Mouse (Mus musculus): Measurements from ENCODE around the gene Il4ra. TPM values are rescaled to one million over a fixed set of nuclear protein-coding genes. Genes with fewer than 3 reads are reported as not detected.

Gene Il4ra
- polyA plus RNA-seq, 1 experiment from 2014 or later = 8.2 TPM

- no peak for ATAC-seq (replicated peaks; ENCODE audit: low FRiP score, low TSS enrichment, low read depth)
- 83% methylated on average over 9 of the region's 9 CpGs for WGBS
- H3K4me3 ChIP-seq (ENCODE audit: low read depth, low read length) = no peak overlapping the region
Observed at GRCm38 (mm10) chr7:125554456-125555114, 2.7 kb downstream of the Il4ra start.

GRCm38 (mm10) chr7:125555351-125555872 lies 3.5 kb downstream of the Il4ra start:
- Histone ChIP-seq H3K4me2 (ENCODE audit: low read length) (no peak overlapping the region), H3K4me3 (ENCODE audit: low read depth, low read length) (no peak overlapping the region), H3K9ac (ENCODE audit: low read length) (no peak overlapping the region), H3K27me3 (replicated peaks; ENCODE audit: control insufficient read depth, insufficient read depth, low read length) (no peaks in the 10 kb centered on the region), H3K4me1 (replicated peaks; ENCODE audit: control insufficient read depth, insufficient read depth, low read length) (peaks cover 17% of the 10 kb centered on the region; the same call in 1 of the 2 replicates), H3K27ac (ENCODE audit: low read depth) (no peak overlapping the region), H3K9me3 (ENCODE audit: control insufficient read depth, low read length) (no peaks in the 10 kb centered on the region), H3K36me3 (ENCODE audit: control insufficient read depth, insufficient read depth, low read length) (no peaks in the 10 kb centered on the region)
- no peak for DNase-seq (ENCODE audit: low spot score)
- no peak for ATAC-seq (replicated peaks; ENCODE audit: low FRiP score, low TSS enrichment, low read depth)
- 80% methylated on average over 7 of the region's 7 CpGs for WGBS

More at GRCm38 (mm10) chr7:125554456-125555114, 2.7 kb downstream of the Il4ra start:
- H3K27me3 ChIP-seq (replicated peaks; ENCODE audit: control insufficient read depth, insufficient read depth, low read length) = no peaks in the 10 kb centered on the region
- no peaks in the 10 kb centered on the region for H3K36me3 ChIP-seq (ENCODE audit: control insufficient read depth, insufficient read depth, low read length)
- H3K9ac ChIP-seq (ENCODE audit: low read length) = no peak overlapping the region
- H3K27ac ChIP-seq (ENCODE audit: low read depth) = no peak overlapping the region
- H3K4me1 ChIP-seq (replicated peaks; ENCODE audit: control insufficient read depth, insufficient read depth, low read length) = peaks cover 15% of the 10 kb centered on the region; the same call in 1 of the 2 replicates
- no peaks in the 10 kb centered on the region for H3K9me3 ChIP-seq (ENCODE audit: control insufficient read depth, low read length)
- DNase-seq (ENCODE audit: low spot score) = no peak
- no peak overlapping the region for H3K4me2 ChIP-seq (ENCODE audit: low read length)

GRCm38 (mm10) chr7:125556096-125556495 lies 4.2 kb downstream of the Il4ra start:
- peaks cover 24% of the 10 kb centered on the region for H3K4me1 ChIP-seq (replicated peaks; ENCODE audit: control insufficient read depth, insufficient read depth, low read length)
- no peak overlapping the region for H3K27ac ChIP-seq (ENCODE audit: low read depth)
- DNase-seq (ENCODE audit: low spot score) = no peak
- H3K9ac ChIP-seq (ENCODE audit: low read length) = no peak overlapping the region
- no peaks in the 10 kb centered on the region for H3K9me3 ChIP-seq (ENCODE audit: control insufficient read depth, low read length)
- H3K36me3 ChIP-seq (ENCODE audit: control insufficient read depth, insufficient read depth, low read length) = no peaks in the 10 kb centered on the region
- no peaks in the 10 kb centered on the region for H3K27me3 ChIP-seq (replicated peaks; ENCODE audit: control insufficient read depth, insufficient read depth, low read length)
- no peak overlapping the region for H3K4me2 ChIP-seq (ENCODE audit: low read length)
- ATAC-seq (replicated peaks; ENCODE audit: low FRiP score, low TSS enrichment, low read depth) = no peak
- WGBS = 60% methylated on average over 4 of the region's 4 CpGs
- no peak overlapping the region for H3K4me3 ChIP-seq (ENCODE audit: low read depth, low read length)

- no peak overlapping the region for H3K4me3 ChIP-seq (ENCODE audit: low read depth, low read length)
- DNase-seq (ENCODE audit: low spot score) (no peak), ATAC-seq (replicated peaks; ENCODE audit: low FRiP score, low TSS enrichment, low read depth) (no peak)
- no peak overlapping the region for H3K27ac ChIP-seq (ENCODE audit: low read depth)
- no peak overlapping the region for H3K9ac ChIP-seq (ENCODE audit: low read length)
- H3K36me3 ChIP-seq (ENCODE audit: control insufficient read depth, insufficient read depth, low read length) = no peaks in the 10 kb centered on the region
- H3K4me1 ChIP-seq (replicated peaks; ENCODE audit: control insufficient read depth, insufficient read depth, low read length) = peaks cover 22% of the 10 kb centered on the region
- H3K4me2 ChIP-seq (ENCODE audit: low read length) = no peak overlapping the region
- 77% methylated on average over 8 of the region's 8 CpGs for WGBS
- no peaks in the 10 kb centered on the region for H3K9me3 ChIP-seq (ENCODE audit: control insufficient read depth, low read length)
- no peaks in the 10 kb centered on the region for H3K27me3 ChIP-seq (replicated peaks; ENCODE audit: control insufficient read depth, insufficient read depth, low read length)
Observed at GRCm38 (mm10) chr7:125556865-125557264, 4.9 kb downstream of the Il4ra start.

- WGBS = 79% methylated on average over 4 of the region's 4 CpGs
- Histone ChIP-seq H3K4me1 (replicated peaks; ENCODE audit: control insufficient read depth, insufficient read depth, low read length) (peaks cover 18% of the 10 kb centered on the region), H3K27me3 (replicated peaks; ENCODE audit: control insufficient read depth, insufficient read depth, low read length) (no peaks in the 10 kb centered on the region), H3K4me3 (ENCODE audit: low read depth, low read length) (no peak overlapping the region), H3K9ac (ENCODE audit: low read length) (no peak overlapping the region), H3K4me2 (ENCODE audit: low read length) (no peak overlapping the region), H3K36me3 (ENCODE audit: control insufficient read depth, insufficient read depth, low read length) (no peaks in the 10 kb centered on the region), H3K27ac (ENCODE audit: low read depth) (no peak overlapping the region), H3K9me3 (ENCODE audit: control insufficient read depth, low read length) (no peaks in the 10 kb centered on the region)
- no peak for DNase-seq (ENCODE audit: low spot score)
- no peak for ATAC-seq (replicated peaks; ENCODE audit: low FRiP score, low TSS enrichment, low read depth)
Observed at GRCm38 (mm10) chr7:125558401-125558945, 6.6 kb downstream of the Il4ra start.

GRCm38 (mm10) chr7:125558997-125559396 lies 7.1 kb downstream of the Il4ra start:
- no peaks in the 10 kb centered on the region for H3K36me3 ChIP-seq (ENCODE audit: control insufficient read depth, insufficient read depth, low read length)
- H3K9ac ChIP-seq (ENCODE audit: low read length) = no peak overlapping the region
- DNase-seq (ENCODE audit: low spot score) = no peak
- no peaks in the 10 kb centered on the region for H3K27me3 ChIP-seq (replicated peaks; ENCODE audit: control insufficient read depth, insufficient read depth, low read length)
- peaks cover 18% of the 10 kb centered on the region for H3K4me1 ChIP-seq (replicated peaks; ENCODE audit: control insufficient read depth, insufficient read depth, low read length)
- no peak for ATAC-seq (replicated peaks; ENCODE audit: low FRiP score, low TSS enrichment, low read depth)
- no peak overlapping the region for H3K4me3 ChIP-seq (ENCODE audit: low read depth, low read length)
- 72% methylated on average over 5 of the region's 5 CpGs for WGBS
- no peak overlapping the region for H3K4me2 ChIP-seq (ENCODE audit: low read length)
- H3K27ac ChIP-seq (ENCODE audit: low read depth) = no peak overlapping the region
- H3K9me3 ChIP-seq (ENCODE audit: control insufficient read depth, low read length) = no peaks in the 10 kb centered on the region

DNA sequence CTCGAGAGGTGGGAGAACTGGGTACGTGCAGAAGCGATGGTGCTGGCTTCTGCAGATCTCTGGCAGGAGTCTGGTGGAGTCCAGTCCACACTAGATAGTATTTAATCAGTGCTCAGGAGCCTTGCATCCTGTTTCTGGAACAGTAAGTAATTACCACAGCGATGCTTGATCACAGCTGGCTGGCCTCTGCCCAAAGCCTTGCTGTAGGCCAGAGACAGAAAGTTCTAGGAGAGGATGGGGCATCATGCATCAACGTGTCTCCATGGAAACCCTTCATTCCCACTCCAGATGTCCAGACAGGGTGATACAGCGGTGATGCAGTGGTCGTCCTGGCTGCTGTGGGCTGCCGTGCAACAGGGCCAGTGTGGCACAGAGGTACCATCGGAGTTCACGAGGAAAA lies 7.6 kb downstream of the Il4ra start:
- H3K4me3 ChIP-seq (ENCODE audit: low read depth, low read length) = no peak overlapping the region
- no peak for DNase-seq (ENCODE audit: low spot score)
- no peaks in the 10 kb centered on the region for H3K27me3 ChIP-seq (replicated peaks; ENCODE audit: control insufficient read depth, insufficient read depth, low read length)
- H3K27ac ChIP-seq (ENCODE audit: low read depth) = no peak overlapping the region
- peaks cover 18% of the 10 kb centered on the region for H3K4me1 ChIP-seq (replicated peaks; ENCODE audit: control insufficient read depth, insufficient read depth, low read length)
- H3K9me3 ChIP-seq (ENCODE audit: control insufficient read depth, low read length) = no peaks in the 10 kb centered on the region
- H3K4me2 ChIP-seq (ENCODE audit: low read length) = no peak overlapping the region
- H3K36me3 ChIP-seq (ENCODE audit: control insufficient read depth, insufficient read depth, low read length) = no peaks in the 10 kb centered on the region
- no peak for ATAC-seq (replicated peaks; ENCODE audit: low FRiP score, low TSS enrichment, low read depth)
- 77% methylated on average over 10 of the region's 10 CpGs for WGBS
- no peak overlapping the region for H3K9ac ChIP-seq (ENCODE audit: low read length)

GRCm38 (mm10) chr7:125560146-125560785 lies 8.3 kb downstream of the Il4ra start:
- no peak for DNase-seq (ENCODE audit: low spot score)
- no peaks in the 10 kb centered on the region for H3K9me3 ChIP-seq (ENCODE audit: control insufficient read depth, low read length)
- no peak overlapping the region for H3K27ac ChIP-seq (ENCODE audit: low read depth)
- no peaks in the 10 kb centered on the region for H3K27me3 ChIP-seq (replicated peaks; ENCODE audit: control insufficient read depth, insufficient read depth, low read length)
- 78% methylated on average over 7 of the region's 7 CpGs for WGBS
- no peak overlapping the region for H3K9ac ChIP-seq (ENCODE audit: low read length)
- no peak for ATAC-seq (replicated peaks; ENCODE audit: low FRiP score, low TSS enrichment, low read depth)
- peaks cover 18% of the 10 kb centered on the region for H3K4me1 ChIP-seq (replicated peaks; ENCODE audit: control insufficient read depth, insufficient read depth, low read length)
- no peaks in the 10 kb centered on the region for H3K36me3 ChIP-seq (ENCODE audit: control insufficient read depth, insufficient read depth, low read length)
- H3K4me2 ChIP-seq (ENCODE audit: low read length) = no peak overlapping the region
- no peak overlapping the region for H3K4me3 ChIP-seq (ENCODE audit: low read depth, low read length)

Data from intestine, embryonic 14.5 days (tissue).